Mouse (Mus musculus) heart, postnatal 0 days (tissue): ENCODE measurements around the gene Gtf2ird2.

ENCODE experiments used
- CTCF ChIP-seq: IDR thresholded peaks from 2 replicates; pipeline ENCODE4 v1.5.1; 2016; ENCODE audit warnings: antibody characterized with exemption, control low read depth, low read depth
- EP300 ChIP-seq: IDR thresholded peaks from 2 replicates; pipeline ENCODE4 v1.6.1; 2016; ENCODE audit warnings: antibody characterized with exemption, low read depth

GRCm38 (mm10) chr5:134248608-134249244 is 64.9 kb downstream of the Gtf2ird2 start:
- TF ChIP-seq CTCF (no peak), EP300 (no peak)
